Mouse (Mus musculus) C2C12 (cell line): ENCODE data around the gene Pcgf6. TPM values are rescaled to one million over a fixed set of nuclear protein-coding genes. Genes with fewer than 3 reads are reported as not detected.

ENCODE experiments used
- H3K27me3 ChIP-seq: one replicate; pipeline ENCODE4 v1.6.1; 2011; ENCODE audit not compliant: control insufficient read depth, insufficient read depth, insufficient read length
- H3K36me3 ChIP-seq: one replicate; pipeline ENCODE4 v1.6.1; 2011; ENCODE audit not compliant: control insufficient read depth, insufficient read depth
- H3K4me3 ChIP-seq: one replicate; pipeline ENCODE4 v1.5.1; 2011; ENCODE audit warnings: mild to moderate bottlenecking, control low read depth; ENCODE audit not compliant: poor library complexity, insufficient read depth, severe bottlenecking
- H3K79me2 ChIP-seq: one replicate; pipeline ENCODE4 v1.6.1; 2011; ENCODE audit not compliant: control insufficient read depth, insufficient read depth
- H3K79me3 ChIP-seq: one replicate; pipeline ENCODE4 v1.6.1; 2011; ENCODE audit warnings: low read depth, control low read depth
- H3ac ChIP-seq: one replicate; pipeline ENCODE3; 2011; ENCODE audit warnings: low read depth; ENCODE audit not compliant: control insufficient read depth, insufficient read length
- CEBPB ChIP-seq: IDR thresholded peaks from one replicate; pipeline ENCODE4 v1.6.1; 2011; ENCODE audit warnings: low read depth, mild to moderate bottlenecking, control low read depth, moderate library complexity
- CTCF ChIP-seq: IDR thresholded peaks from one replicate; pipeline ENCODE4 v1.5.1; 2011; ENCODE audit not compliant: control insufficient read depth, insufficient read depth, insufficient read length
- FOSL1 ChIP-seq: IDR thresholded peaks from one replicate; pipeline ENCODE4 v1.8.0; 2011; ENCODE audit warnings: mild to moderate bottlenecking, low read length; ENCODE audit not compliant: poor library complexity, insufficient read depth, severe bottlenecking
- MAX ChIP-seq: IDR thresholded peaks from one replicate; pipeline ENCODE4 v1.6.1; 2011; ENCODE audit warnings: mild to moderate bottlenecking, control low read depth
- MYOD1 ChIP-seq: IDR thresholded peaks from one replicate; pipeline ENCODE4 v1.6.1; 2011; ENCODE audit warnings: low read depth; ENCODE audit not compliant: control insufficient read depth, insufficient read length
- MYOG ChIP-seq: IDR thresholded peaks from one replicate; pipeline ENCODE4 v1.6.1; 2011; ENCODE audit not compliant: control insufficient read depth, insufficient read length; ENCODE audit errors: extremely low read depth
- USF1 ChIP-seq: IDR thresholded peaks from one replicate; pipeline ENCODE4 v1.6.1; 2011; ENCODE audit warnings: low read depth, mild to moderate bottlenecking, control low read depth, moderate library complexity
- polyA plus RNA-seq: library from polyadenylated mRNA; unstranded; fragments of >200 nt; fragmentation: generic; extraction: Trizol; gene quantifications from one replicate; pipeline ENCODE4 v1.2.1, GENCODE M21; 2012; ENCODE audit warnings: missing spikeins

Gene Pcgf6
- polyA plus RNA-seq, 1 experiment = 5.5 TPM

DNA sequence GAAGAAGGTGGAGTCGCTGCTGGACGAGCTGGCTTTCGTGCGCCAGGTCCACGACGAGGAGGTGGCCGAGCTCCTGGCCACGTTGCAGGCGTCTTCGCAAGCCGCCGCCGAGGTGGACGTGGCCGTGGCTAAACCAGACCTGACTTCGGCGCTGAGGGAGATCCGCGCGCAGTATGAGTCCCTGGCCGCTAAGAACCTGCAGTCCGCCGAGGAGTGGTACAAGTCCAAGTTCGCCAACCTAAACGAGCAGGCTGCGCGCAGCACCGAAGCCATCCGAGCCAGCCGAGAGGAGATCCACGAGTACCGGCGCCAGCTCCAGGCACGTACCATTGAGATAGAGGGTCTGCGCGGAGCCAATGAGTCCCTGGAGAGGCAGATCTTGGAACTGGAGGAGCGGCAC lies 35.3 kb downstream of the Pcgf6 start:
- H3K79me3 ChIP-seq = no peaks in the 10 kb centered on the region
- no peaks in the 10 kb centered on the region for H3K79me2 ChIP-seq
- peaks cover 51% of the 10 kb centered on the region for H3K27me3 ChIP-seq
- H3K36me3 ChIP-seq = no peaks in the 10 kb centered on the region
- no peak overlapping the region for H3ac ChIP-seq
- TF ChIP-seq CTCF = no peak
- no peak for TF ChIP-seq FOSL1
- no peak for TF ChIP-seq MYOG
- no peak overlapping the region for H3K4me3 ChIP-seq

DNA sequence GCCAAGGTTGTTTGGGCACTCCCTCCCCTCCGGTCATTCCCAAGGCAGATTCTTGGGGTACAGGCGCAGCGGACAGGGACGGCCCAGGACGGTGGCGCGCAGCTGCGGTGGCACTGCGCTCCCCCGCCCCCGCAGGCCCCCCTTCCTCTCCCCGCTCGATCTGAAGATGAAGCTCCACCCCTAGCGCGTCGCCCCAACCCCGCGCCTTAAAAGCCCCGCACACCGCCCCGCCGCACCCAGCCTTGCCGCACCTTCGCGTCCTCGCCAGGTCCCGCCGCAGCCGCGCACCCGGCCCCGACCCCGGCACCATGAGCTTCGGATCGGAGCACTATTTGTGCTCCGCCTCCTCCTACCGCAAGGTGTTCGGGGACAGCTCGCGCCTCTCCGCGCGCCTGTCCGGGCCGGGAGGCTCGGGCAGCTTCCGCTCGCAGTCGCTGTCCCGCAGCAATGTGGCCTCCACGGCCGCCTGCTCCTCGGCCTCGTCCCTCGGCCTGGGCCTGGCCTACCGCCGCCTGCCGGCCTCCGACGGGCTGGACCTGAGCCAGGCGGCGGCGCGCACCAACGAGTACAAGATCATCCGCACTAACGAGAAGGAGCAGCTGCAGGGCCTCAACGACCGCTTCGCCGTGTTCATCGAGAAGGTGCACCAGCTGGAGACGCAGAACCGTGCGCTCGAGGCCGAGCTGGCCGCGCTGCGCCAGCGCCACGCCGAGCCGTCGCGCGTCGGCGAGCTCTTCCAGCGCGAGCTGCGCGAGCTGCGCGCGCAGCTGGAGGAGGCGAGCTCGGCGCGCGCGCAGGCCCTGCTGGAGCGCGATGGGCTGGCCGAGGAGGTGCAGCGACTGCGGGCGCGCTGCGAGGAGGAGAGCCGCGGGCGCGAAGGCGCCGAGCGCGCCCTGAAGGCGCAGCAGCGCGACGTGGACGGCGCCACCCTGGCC lies 36.0 kb downstream of the Pcgf6 start, which contains the start of the genes Ina and Nt5c2:
Gene Ina, plus strand, starts transcription at position 252 of the 935 bp plus-strand sequence.
Gene Nt5c2, minus strand, starts transcription at position 707 of the 935 bp plus-strand sequence.
- no peaks in the 10 kb centered on the region for H3K79me2 ChIP-seq
- TF ChIP-seq CEBPB = no peak
- no peak for TF ChIP-seq MAX
- no peak for TF ChIP-seq FOSL1

DNA sequence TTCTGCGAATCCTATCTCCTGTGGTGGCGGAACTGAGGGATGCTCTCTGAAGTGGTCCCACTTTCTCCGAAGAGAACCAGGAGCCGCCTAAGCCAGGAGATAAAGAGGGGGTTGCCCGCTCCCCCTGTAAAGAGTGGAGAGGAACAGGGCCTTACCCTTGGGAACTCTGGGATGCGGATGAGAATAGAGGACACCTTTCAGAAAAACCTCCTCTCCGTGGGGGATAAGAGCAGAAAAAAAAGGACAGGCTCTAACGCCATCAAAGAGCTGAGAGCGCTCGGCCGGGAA lies 36.6 kb downstream of the Pcgf6 start:
- TF ChIP-seq USF1 (no peak), MAX (no peak), FOSL1 (no peak), CEBPB (no peak), MYOG (no peak), CTCF (no peak), MYOD1 (no peak)
- Histone ChIP-seq H3K4me3 (no peak overlapping the region), H3K79me2 (no peaks in the 10 kb centered on the region), H3K27me3 (peaks cover 46% of the 10 kb centered on the region), H3ac (no peak overlapping the region), H3K36me3 (no peaks in the 10 kb centered on the region), H3K79me3 (no peaks in the 10 kb centered on the region)

More for the DNA sequence above, 36.0 kb downstream of the Pcgf6 start, which contains the start of the genes Ina and Nt5c2:
- Histone ChIP-seq H3K79me3 (no peaks in the 10 kb centered on the region), H3K4me3 (no peak within 1 kb of the TSS), H3K36me3 (no peaks in the 10 kb centered on the region), H3ac (no peak within 1 kb of the TSS), H3K27me3 (peaks cover 51% of the 10 kb centered on the region)

DNA sequence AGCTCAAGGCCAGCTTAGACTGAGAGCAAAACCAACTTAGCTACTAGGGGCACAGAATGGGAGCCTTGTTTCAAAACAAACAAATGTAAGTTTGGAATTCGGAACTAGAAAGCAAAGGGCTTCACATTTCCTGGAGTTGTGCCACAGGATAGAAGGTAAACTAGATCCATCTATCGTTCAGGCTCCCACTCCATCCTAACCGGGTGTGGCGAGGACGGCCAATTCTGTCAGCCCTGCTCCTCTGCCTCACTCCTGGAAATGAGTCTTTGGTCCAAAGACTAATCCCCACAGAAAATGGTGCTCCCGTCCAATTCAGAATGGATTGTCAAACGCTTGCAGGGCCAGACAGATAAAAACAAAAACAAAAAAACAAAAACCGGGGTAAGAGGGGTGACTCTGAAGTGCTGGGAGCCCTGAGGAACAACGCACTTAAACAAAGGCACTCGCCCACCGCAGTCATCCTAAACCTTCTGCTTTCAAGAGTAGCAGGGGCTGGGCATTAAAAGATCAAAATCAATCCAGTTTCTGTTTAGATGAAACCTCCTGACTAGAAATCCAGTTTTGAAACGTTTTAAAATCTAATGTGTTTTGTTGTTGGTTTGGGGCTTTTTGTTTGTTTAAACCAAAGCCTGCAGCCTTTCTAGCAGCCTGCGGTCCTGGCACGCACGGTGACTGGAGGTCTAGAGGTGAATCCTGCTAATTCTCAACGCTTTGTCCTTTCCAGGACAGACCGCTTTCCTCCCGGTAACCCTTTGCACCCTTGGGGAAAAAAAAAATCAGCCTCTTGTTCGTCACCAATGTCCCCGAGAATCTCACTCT lies 37.2 kb downstream of the Pcgf6 start:
- Histone ChIP-seq H3K36me3 (no peaks in the 10 kb centered on the region), H3K79me3 (no peaks in the 10 kb centered on the region), H3ac (no peak overlapping the region), H3K4me3 (no peak overlapping the region), H3K79me2 (no peaks in the 10 kb centered on the region), H3K27me3 (peaks cover 44% of the 10 kb centered on the region)
- TF ChIP-seq CEBPB (no peak), CTCF (no peak), USF1 (no peak), MYOG (no peak), FOSL1 (no peak), MYOD1 (no peak), MAX (no peak)

DNA sequence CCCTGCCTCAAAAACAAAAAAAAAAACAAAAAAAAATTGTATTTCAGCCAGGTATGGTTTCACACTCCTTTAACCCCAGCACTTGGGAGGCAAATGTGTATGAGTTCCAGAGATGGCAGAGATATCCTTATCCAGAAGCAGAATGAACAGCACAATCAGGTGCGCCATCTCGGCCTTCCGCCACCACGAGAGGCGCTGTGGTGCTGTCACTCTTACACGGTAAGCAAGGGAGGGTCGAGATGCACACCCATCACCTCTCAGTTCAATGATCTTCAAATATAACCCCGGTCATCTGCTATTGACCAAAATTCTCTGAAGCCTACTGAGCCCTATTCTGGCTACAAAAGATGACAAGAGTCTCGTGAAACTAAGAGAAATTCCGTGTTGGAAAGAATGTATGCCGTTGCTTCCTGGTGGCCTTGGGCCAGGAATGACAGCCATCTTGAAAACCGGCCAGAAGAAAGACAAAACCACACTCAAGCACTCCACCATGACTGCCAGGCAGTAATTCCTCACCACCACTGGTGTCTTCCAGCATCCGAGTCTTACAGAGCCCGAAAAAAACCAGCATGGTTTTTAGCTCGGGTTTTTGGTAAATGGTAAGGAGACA lies 38.1 kb downstream of the Pcgf6 start:
- no peaks in the 10 kb centered on the region for H3K79me3 ChIP-seq
- H3ac ChIP-seq = no peak overlapping the region
- H3K36me3 ChIP-seq = no peaks in the 10 kb centered on the region
- peaks cover 49% of the 10 kb centered on the region for H3K27me3 ChIP-seq
- no peaks in the 10 kb centered on the region for H3K79me2 ChIP-seq
- no peak overlapping the region for H3K4me3 ChIP-seq
- no peak for TF ChIP-seq CEBPB
- TF ChIP-seq MYOD1 = no peak
- TF ChIP-seq MYOG = no peak
- no peak for TF ChIP-seq USF1
- no peak for TF ChIP-seq FOSL1
- no peak for TF ChIP-seq MAX
- TF ChIP-seq CTCF = no peak
